Mouse (Mus musculus) hindbrain, embryonic 11.5 days (tissue): ENCODE measurements around the gene Ip6k2. TPM values are rescaled to one million over a fixed set of nuclear protein-coding genes. Genes with fewer than 3 reads are reported as not detected.

ENCODE experiments used
- ATAC-seq: fragments of 200-750 bp; cut with Nextera tagmentation; 2 replicates; pipeline ENCODE4 v1.8.0; 2017; ENCODE audit warnings: mild to moderate bottlenecking, moderate TSS enrichment, moderate library complexity; ENCODE audit not compliant: low FRiP score
- DNase-seq: peaks from one replicate; pipeline ENCODE4 v3.0.0-alpha.2; 2015; ENCODE audit warnings: low spot score
- H3K27ac ChIP-seq: fragments of 300-500 bp; sonication (generic); 2 replicates; pipeline ENCODE4 v1.5.1; 2014; ENCODE audit warnings: mild to moderate bottlenecking, low read depth, low read length
- H3K27me3 ChIP-seq: fragments of 300-500 bp; sonication (generic); 2 replicates; pipeline ENCODE4 v1.6.1; 2014; ENCODE audit warnings: mild to moderate bottlenecking, low read length, moderate library complexity, mixed read lengths; ENCODE audit not compliant: control insufficient read depth, insufficient read depth
- H3K36me3 ChIP-seq: fragments of 300-500 bp; sonication (generic); 2 replicates; pipeline ENCODE4 v1.6.1; 2014; ENCODE audit warnings: mild to moderate bottlenecking, low read length, moderate library complexity, mixed read lengths; ENCODE audit not compliant: control insufficient read depth, insufficient read depth
- H3K4me1 ChIP-seq: fragments of 300-500 bp; sonication (generic); replicated peaks from 2 replicates; pipeline ENCODE4 v1.6.1; 2014; ENCODE audit warnings: low read length, mixed read lengths; ENCODE audit not compliant: control insufficient read depth, insufficient read depth
- H3K4me2 ChIP-seq: fragments of 300-500 bp; sonication (generic); replicated peaks from 2 replicates; pipeline ENCODE4 v1.6.1; 2014; ENCODE audit warnings: mild to moderate bottlenecking, low read depth, low read length
- H3K4me3 ChIP-seq: fragments of 300-500 bp; sonication (generic); 2 replicates; pipeline ENCODE4 v1.5.1; 2014; ENCODE audit warnings: low read depth, low read length
- H3K9ac ChIP-seq: fragments of 300-500 bp; sonication (generic); 2 replicates; pipeline ENCODE4 v1.6.1; 2014; ENCODE audit warnings: low read depth, low read length
- H3K9me3 ChIP-seq: fragments of 300-500 bp; sonication (generic); 2 replicates; pipeline ENCODE4 v1.6.1; 2016; ENCODE audit warnings: low read length; ENCODE audit not compliant: control insufficient read depth
- WGBS: fragments of 180-500 bp; shearing (Covaris S2); extraction: QIAGEN DNeasy Blood & Tissue Kit; methylation state at CpG from one replicate; pipeline ENCODE4 v1.1.7; 2014; 5-methylcytosine and 5-hydroxymethylcytosine counted together
- polyA plus RNA-seq: library from polyadenylated mRNA; unstranded; fragments of >200 nt; fragmentation: Nextera tagmentation; extraction: Ambion mirVana; gene quantifications from 2 replicates; pipeline ENCODE4 v1.2.1, GENCODE M21; 2014

Ip6k2 gene
- polyA plus RNA-seq = 122 and 136 TPM in 2 replicates

DNA sequence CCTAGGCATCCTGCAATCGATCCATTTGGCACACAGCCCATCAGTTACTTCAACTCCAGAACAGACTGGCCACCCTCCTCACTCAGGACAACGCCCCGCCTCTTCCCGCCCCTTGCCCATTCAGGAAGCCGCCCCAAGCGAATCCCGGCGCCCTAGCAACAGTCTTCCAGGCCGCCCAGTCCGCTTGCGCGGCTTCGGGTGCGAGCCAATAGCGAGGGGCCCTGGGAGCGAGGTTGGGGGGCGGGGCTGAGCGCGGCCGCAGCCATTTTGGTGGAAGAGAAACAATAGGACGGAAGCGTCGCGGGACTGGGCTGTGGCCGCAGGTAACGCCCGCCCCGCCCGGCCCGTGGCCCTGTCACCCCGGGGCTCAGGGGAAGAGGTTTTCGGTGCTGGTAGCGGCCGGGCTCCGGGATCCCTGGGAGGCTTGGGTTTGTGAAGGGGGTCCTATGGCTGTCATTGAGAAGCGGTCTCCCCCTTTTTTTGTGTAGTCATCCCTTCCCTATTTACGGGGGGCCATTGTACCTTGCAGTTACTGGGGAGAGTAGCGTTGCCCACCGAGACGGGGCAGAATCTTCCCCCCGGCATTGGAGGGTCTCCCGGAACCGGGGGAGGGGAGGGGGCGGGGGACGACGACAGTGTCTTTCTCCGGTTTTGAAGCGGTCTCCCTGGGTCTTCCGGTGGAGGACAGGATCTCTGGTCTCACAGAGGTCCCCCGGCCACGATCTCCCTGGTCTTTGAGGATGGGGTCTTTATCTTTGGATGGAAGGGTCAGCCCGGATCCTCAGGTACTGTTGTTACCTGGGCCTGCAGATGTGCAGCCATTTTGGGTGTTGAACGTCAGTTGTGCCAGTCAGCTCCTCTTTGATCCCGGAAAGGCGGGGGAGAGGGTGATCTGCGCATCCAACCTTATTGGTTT is at the start of gene Ip6k2:
Gene Ip6k2 (plus strand): TSS at position 249 of the 916 bp plus-strand sequence.
- under 1% methylated on average over 54 of the region's 56 CpGs for WGBS
- ATAC-seq (peak; percentile 97), DNase-seq (peak; percentile 97)
- Histone ChIP-seq H3K27me3 (no peaks in the 10 kb centered on the region), H3K9ac (peak within 1 kb of the TSS; percentile 95), H3K4me2 (peak within 1 kb of the TSS; percentile 64), H3K4me3 (peak within 1 kb of the TSS; percentile 88), H3K9me3 (no peaks in the 10 kb centered on the region), H3K36me3 (no peaks in the 10 kb centered on the region), H3K27ac (peak within 1 kb of the TSS; percentile 98), H3K4me1 (peaks cover 6% of the 10 kb centered on the region; the same call in 1 of the 2 replicates)

GRCm38 (mm10) chr9:108734626-108735025 is 49.0 kb upstream of the Ip6k2 start:
- Histone ChIP-seq H3K27me3 (no peaks in the 10 kb centered on the region), H3K9ac (no peak overlapping the region), H3K9me3 (no peaks in the 10 kb centered on the region), H3K4me3 (no peak overlapping the region), H3K27ac (no peak overlapping the region), H3K36me3 (no peaks in the 10 kb centered on the region), H3K4me2 (no peak overlapping the region), H3K4me1 (no peaks in the 10 kb centered on the region)
- no peak for DNase-seq
- ATAC-seq = no peak

DNA sequence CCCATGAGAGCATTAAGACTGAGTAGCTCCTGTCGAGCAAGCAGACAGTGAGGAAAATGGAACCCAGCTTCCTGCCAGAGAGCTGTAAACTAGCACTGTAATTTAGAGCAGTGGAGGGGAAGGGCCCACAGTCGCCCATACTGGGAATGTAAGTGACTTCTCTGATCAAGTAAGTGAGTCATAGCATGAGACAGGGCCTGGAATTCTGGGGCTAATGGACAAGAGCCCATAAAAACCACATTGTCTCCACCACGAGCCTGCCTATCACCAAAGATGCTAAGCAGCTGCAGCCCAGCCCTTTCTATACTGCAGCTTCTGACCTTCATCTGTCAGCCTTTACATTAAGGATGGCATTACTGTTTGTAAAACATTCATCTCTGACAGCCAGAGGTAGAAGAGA is 44.4 kb upstream of the Ip6k2 start:
- no peak overlapping the region for H3K4me3 ChIP-seq
- ATAC-seq = no peak
- 56% methylated on average over 3 of the region's 3 CpGs for WGBS
- no peak overlapping the region for H3K27ac ChIP-seq
- no peaks in the 10 kb centered on the region for H3K4me1 ChIP-seq
- no peaks in the 10 kb centered on the region for H3K27me3 ChIP-seq
- 0 out of 2 replicates have a peak, but pooled peaks cover 6% of the 10 kb centered on the region for H3K36me3 ChIP-seq
- no peak overlapping the region for H3K9ac ChIP-seq
- no peak for DNase-seq
- H3K4me2 ChIP-seq = no peak overlapping the region
- H3K9me3 ChIP-seq = no peaks in the 10 kb centered on the region

- no peaks in the 10 kb centered on the region for H3K9me3 ChIP-seq
- H3K27ac ChIP-seq = no peak overlapping the region
- no peaks in the 10 kb centered on the region for H3K4me1 ChIP-seq
- DNase-seq = no peak
- ATAC-seq = no peak
- WGBS = 90% methylated on average over 1 of the region's 1 CpGs
- 0 out of 2 replicates have a peak, but pooled peaks cover 6% of the 10 kb centered on the region for H3K36me3 ChIP-seq
- H3K4me3 ChIP-seq = no peak overlapping the region
- no peak overlapping the region for H3K4me2 ChIP-seq
- H3K27me3 ChIP-seq = no peaks in the 10 kb centered on the region
- no peak overlapping the region for H3K9ac ChIP-seq
Observed at GRCm38 (mm10) chr9:108740062-108740461, 43.5 kb upstream of the Ip6k2 start.

GRCm38 (mm10) chr9:108742048-108742447 is 41.5 kb upstream of the Ip6k2 start:
- WGBS = 91% methylated on average over 9 of the region's 9 CpGs

DNA sequence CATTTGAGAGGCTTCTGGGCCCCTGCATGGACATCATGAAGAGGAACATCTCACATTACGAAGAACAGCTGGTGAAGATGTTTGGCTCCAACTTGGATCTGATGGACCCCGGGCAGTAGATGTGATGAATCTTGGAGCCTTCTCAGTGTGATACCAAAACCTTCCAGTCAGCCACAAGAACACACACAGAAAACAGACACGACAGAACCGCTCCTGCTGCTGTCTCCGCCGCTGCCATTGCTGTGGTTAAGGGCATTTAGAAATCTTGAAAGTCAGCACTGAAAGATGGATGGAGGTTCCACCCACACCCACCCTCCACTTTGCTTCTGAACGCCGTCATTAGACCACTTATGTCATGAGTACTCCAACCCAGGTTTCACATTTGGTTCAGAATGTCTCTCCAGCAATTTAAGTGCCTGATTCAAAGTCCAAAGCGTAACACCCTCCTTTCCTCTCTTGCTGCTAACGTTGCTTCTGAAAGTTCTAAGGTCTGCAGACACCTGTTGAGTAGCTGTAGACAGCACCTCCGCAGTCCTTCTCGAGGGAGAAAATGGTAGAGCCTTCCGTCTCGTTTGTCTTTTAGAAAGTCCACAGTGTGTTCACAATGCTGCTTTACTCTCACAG is 36.6 kb upstream of the Ip6k2 start:
- WGBS = 87% methylated on average over 14 of the region's 14 CpGs
- ATAC-seq (no peak), DNase-seq (no peak)
- no peaks in the 10 kb centered on the region for H3K9me3 ChIP-seq
- H3K9ac ChIP-seq = no peak overlapping the region
- 0 out of 2 replicates have a peak, but pooled peaks cover 6% of the 10 kb centered on the region for H3K36me3 ChIP-seq
- no peak overlapping the region for H3K4me3 ChIP-seq
- no peaks in the 10 kb centered on the region for H3K27me3 ChIP-seq
- H3K27ac ChIP-seq = no peak overlapping the region
- no peaks in the 10 kb centered on the region for H3K4me1 ChIP-seq
- no peak overlapping the region for H3K4me2 ChIP-seq

More at GRCm38 (mm10) chr9:108742048-108742447, 41.5 kb upstream of the Ip6k2 start:
- no peak for ATAC-seq
- Histone ChIP-seq H3K4me2 (no peak overlapping the region), H3K27me3 (no peaks in the 10 kb centered on the region), H3K4me3 (no peak overlapping the region), H3K27ac (no peak overlapping the region), H3K9me3 (no peaks in the 10 kb centered on the region), H3K9ac (no peak overlapping the region), H3K4me1 (no peaks in the 10 kb centered on the region), H3K36me3 (0 out of 2 replicates have a peak, but pooled peaks cover 6% of the 10 kb centered on the region)
- no peak for DNase-seq

DNA sequence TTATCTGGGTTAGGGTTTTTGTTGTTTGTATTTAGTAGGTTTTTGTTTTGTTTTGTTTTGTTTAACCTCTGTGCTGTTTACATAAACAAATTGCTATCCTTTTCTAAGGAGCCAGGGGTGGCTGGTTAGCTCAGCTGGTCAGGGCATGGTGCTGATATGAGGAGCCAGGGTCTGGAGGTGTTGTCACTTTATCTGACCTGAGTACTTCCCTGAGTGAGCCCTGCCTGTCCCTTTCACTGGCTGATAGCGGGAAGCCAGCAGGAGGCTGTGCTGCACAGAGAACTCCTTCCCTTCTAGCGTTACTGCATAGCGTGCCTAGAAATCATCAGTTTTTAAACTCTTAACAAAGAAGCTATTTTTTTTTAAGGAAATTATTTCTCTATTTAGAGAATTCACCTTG is 35.9 kb upstream of the Ip6k2 start:
- H3K4me3 ChIP-seq = no peak overlapping the region
- no peaks in the 10 kb centered on the region for H3K4me1 ChIP-seq
- DNase-seq (no peak), ATAC-seq (no peak)
- no peak overlapping the region for H3K9ac ChIP-seq
- no peak overlapping the region for H3K4me2 ChIP-seq
- H3K27me3 ChIP-seq = no peaks in the 10 kb centered on the region
- H3K27ac ChIP-seq = no peak overlapping the region
- H3K36me3 ChIP-seq = 0 out of 2 replicates have a peak, but pooled peaks cover 6% of the 10 kb centered on the region
- H3K9me3 ChIP-seq = no peaks in the 10 kb centered on the region
- 83% methylated on average over 3 of the region's 3 CpGs for WGBS

- no peak overlapping the region for H3K4me3 ChIP-seq
- no peaks in the 10 kb centered on the region for H3K9me3 ChIP-seq
- H3K4me1 ChIP-seq = no peaks in the 10 kb centered on the region
- ATAC-seq = no peak
- peak; percentile 5 for DNase-seq
- no peak overlapping the region for H3K27ac ChIP-seq
- no peak overlapping the region for H3K9ac ChIP-seq
- no peak overlapping the region for H3K4me2 ChIP-seq
- WGBS = 78% methylated on average over 11 of the region's 11 CpGs
- H3K27me3 ChIP-seq = no peaks in the 10 kb centered on the region
- H3K36me3 ChIP-seq = 0 out of 2 replicates have a peak, but pooled peaks cover 4% of the 10 kb centered on the region
Observed at GRCm38 (mm10) chr9:108748600-108749183, 34.9 kb upstream of the Ip6k2 start.
